Mouse (Mus musculus) common myeloid progenitor, adult 5-6 weeks (primary cell): ENCODE results near the gene St5. TPM values are rescaled to one million over a fixed set of nuclear protein-coding genes. Genes with fewer than 3 reads are reported as not detected.

Experiments used
- ATAC-seq: replicated peaks from 2 replicates; pipeline ENCODE4 v1.8.0; 2016; ENCODE audit warnings: low read depth, mild to moderate bottlenecking, moderate TSS enrichment, inconsistent platforms; ENCODE audit not compliant: poor library complexity, severe bottlenecking
- total RNA-seq: library from RNA; stranded (forward); fragments of 200-1000, 187-1606 nt; gene quantifications from 2 replicates; pipeline ENCODE4 v1.2.3, GENCODE M21; 2017

The St5 gene
- 5.6 and 11.7 TPM in 2 replicates for total RNA-seq

DNA sequence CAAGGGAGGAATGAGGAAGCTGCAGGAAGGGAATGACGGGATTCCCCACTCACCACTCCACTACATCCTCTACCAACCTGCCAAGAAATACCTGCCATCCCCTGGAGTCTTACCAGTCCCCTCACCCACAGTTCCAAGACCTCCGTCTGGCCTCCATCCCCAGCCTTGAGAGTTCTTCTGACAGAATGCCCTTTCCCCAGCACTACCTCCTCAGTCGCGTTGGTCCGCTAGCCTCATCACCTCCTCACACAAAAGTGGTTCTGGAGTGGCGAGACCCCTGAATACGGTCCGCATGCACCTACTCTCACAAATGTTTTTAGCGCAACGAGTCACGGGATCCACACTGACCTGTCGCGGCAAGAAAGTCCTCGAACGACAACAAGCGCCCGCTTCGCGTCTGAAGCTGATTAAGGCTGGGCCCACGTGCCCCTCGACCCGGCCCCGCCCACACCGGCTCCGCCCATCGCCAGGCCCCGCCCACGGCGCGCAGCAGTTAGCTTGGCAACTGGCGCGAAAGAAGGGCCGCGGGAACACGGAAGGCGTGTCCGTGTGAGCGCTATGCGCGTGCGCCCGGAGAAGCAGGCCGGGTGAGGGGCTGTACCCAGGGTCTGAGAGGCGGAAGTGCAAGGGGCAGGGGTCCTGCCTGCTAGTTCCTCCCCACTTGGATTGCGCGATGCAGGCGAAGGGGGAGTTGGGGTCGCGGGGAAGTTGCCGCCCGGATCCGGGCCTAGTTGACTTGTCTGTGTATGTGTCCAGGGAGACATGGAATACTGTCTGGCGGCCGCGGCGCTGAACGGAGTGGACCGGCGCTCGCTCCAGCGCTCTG, at the start of gene St5, which contains the start of gene Akip1:
Gene St5, minus strand, starts transcription at position 416 of the 826 bp plus-strand sequence.
Gene Akip1, plus strand, starts transcription at position 501 of the 826 bp plus-strand sequence.
- peak; percentile 93 for ATAC-seq

- ATAC-seq = peak; percentile 83
Measured at GRCm38 (mm10) chr7:109752008-109752925, 48.9 kb upstream of the St5 start, which contains the start of gene Tmem9b. Gene Tmem9b, minus strand, starts transcription at chr7:109752875.

DNA sequence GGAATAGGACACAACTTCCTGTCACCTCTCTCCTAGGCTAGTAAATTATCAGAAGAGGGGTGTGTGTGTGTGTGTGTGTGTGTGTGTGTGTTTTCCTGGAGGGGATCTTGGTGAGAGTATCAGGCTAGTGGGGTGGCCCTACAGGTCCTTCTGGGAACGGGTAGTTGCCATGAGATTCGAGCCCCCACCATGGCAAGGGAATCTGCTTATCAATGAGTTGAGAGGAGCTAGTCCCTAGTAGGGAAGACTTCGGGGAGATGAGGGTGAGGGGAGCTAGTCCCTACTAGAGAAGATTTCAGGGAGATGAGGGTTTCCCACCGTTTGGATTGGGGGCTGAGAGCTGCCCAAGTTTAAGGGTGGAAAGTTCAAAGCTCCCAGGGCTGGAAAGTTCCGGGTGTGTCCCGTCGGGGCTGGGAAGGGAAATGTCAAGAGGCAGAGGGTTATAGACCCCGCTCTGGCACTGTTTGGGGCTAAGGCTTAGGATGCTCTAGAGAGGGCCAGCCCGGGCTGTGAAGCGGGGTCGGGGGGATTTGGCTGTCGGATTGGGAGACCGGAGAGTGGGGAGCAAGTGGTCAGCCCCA, 48.1 kb upstream of the St5 start:
- peak; percentile 24; the same call in 1 of the 2 replicates for ATAC-seq

GRCm38 (mm10) chr7:109747747-109748146, 44.3 kb upstream of the St5 start:
- ATAC-seq = no peak

GRCm38 (mm10) chr7:109741703-109742102, 38.3 kb upstream of the St5 start:
- ATAC-seq = no peak

GRCm38 (mm10) chr7:109741060-109741459, 37.7 kb upstream of the St5 start:
- ATAC-seq = no peak

- no peak for ATAC-seq
Measured at GRCm38 (mm10) chr7:109739822-109740370, 36.5 kb upstream of the St5 start.

GRCm38 (mm10) chr7:109734806-109735205, 31.4 kb upstream of the St5 start:
- ATAC-seq = no peak

DNA sequence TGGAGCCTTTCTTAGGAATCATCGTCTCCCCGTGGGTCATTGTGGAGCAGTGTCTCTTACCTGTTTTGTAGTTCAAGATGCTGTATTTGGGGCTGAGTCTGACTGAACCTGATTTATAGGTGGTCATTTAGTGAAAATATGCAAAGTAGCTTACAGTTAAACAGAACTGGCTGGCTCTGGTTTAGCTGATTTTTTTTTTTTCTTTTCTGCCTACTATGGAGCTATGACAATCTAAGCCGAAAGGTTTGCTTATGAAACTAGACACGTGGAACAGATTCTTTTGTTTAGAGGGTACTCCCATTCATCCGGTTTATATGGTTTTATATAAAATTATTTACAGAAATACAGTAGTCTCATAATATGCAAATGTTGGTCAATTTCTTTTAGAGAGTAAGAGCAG, 28.2 kb upstream of the St5 start, which contains the start of gene Ascl3:
Gene Ascl3, minus strand, starts transcription at position 101 of the 400 bp plus-strand sequence.
- ATAC-seq = no peak

- no peak for ATAC-seq
Measured at GRCm38 (mm10) chr7:109723697-109724096, 20.3 kb upstream of the St5 start, which contains the start of gene BC051019. Gene BC051019, minus strand, starts transcription at chr7:109723850.

DNA sequence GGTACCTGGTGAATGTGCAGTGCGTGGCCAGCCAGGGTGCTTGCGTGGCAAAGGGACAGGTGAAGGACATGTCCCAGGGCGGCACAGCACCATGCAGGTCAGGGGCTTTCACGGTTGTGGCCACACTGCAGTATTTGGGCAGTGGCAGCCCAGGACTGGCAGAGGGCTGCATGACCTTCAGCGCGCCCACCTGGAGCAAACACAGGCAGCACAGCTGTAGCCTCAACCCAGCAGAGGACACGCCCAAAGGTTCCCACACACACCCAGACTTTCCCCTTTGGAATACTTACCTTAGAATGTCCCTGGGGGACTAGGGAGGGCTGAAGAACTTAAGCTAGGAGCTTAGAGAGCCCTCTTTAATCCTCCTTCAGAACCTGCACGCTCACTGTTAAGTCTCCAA, 19.7 kb upstream of the St5 start:
- no peak for ATAC-seq

- ATAC-seq = no peak
Measured at GRCm38 (mm10) chr7:109722618-109723017, 19.2 kb upstream of the St5 start.

DNA sequence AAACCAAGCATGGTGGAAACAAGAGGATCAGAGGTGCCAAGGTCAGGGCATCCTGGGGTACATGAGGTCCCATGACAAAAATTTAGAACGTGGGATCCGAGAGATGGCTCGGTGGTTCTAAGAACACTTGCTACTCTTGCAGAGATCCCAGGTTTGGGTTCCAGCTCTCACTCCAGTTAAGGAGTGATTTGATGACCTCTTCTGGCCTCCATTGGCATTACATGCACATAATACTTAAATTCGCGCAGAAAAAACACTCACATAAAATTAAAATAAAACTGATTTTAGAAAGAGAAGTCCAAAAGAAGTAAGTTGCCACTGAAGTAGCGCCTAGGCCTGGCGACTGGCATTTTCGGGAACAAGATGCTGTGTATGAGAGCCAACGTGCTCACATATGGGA, 15.9 kb upstream of the St5 start:
- ATAC-seq = peak; percentile 69

DNA sequence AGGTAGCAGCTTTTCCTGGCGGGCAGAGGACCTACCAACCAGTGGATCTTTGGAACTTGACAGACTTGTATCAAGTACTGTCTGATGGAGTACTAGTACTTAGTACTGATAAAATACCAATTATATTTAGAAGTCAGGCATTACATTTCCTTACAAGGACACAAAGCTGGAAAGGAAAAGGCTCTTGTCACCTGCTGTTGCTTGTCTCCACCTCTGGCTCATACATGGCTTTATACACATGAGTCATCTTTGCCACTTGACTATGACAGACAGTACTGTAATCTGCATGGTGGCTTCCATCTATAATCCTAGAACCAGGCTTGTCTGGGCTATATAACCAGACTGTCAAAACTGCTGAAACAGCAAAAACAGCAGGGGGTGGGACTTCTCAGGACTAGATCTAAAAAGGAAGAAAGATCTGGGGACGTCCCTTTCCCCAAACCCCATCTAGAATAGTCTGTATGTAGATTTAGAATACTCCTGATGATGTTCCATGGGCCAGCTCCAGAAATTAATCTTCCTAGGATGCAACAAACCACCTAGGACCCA, 10.1 kb upstream of the St5 start:
- no peak for ATAC-seq

DNA sequence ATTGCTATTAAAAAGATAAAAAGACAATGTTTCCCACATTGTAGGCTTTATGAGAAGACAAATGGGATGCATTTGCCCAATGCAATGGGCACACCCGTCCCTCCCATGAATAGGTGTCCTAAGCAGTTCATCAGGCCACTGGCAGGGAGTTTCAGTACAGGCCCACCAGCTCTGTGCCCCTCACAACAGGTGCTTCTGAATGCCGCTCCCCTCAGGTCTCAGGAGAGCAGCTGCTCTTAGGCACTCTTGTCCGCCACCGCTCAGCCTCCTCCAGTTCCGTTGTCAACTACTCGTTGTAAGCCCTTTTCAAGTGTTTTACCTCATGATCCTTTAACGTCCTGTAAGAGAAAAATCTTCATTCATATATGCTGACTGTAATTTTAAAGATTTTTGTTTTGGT, 8.8 kb upstream of the St5 start:
- ATAC-seq = no peak

GRCm38 (mm10) chr7:109710069-109710468, 6.7 kb upstream of the St5 start:
- no peak for ATAC-seq

DNA sequence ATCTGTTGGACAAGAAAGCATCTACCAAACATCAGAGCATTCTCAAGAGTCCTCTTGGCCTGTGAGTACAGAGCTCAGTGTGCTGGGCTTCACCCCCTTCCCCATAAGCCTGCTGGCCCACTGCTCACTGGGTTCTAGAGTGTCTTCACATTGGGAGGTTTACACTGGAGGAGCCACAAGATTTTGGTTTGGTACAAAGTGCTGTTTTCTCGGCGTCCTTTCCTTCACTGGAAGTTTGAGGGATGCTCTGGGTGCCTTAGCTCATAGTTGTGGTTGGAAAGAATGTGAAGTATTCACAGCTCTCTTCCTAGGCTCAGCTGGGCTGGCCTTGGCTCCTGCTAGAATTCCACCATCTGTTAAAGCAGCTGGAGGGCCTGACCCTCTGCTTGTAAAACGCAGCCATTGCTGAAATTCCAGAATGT, 5.6 kb upstream of the St5 start:
- no peak for ATAC-seq

GRCm38 (mm10) chr7:109707023-109707785, 3.8 kb upstream of the St5 start:
- peak; percentile 40; the same call in 1 of the 2 replicates for ATAC-seq

GRCm38 (mm10) chr7:109704461-109704860, 1.1 kb upstream of the St5 start:
- no peak for ATAC-seq
